Mouse (Mus musculus) kidney, adult 18-20 months (tissue): ENCODE measurements around the gene Ppbp.
"Not testable (repeated sequence)": the region's sequence is repeated elsewhere in the genome, so short reads cannot be mapped to it uniquely, and the experiment has no call there.

Source experiments
- DNase-seq: peaks from one replicate; pipeline ENCODE4 v3.0.0; 2021

Ppbp gene

GRCm38 (mm10) chr5:90788114-90788513 lies 19.8 kb downstream of the Ppbp start:
- DNase-seq, result no peak

GRCm38 (mm10) chr5:90789306-90790073 lies 21.2 kb downstream of the Ppbp start:
- DNase-seq, result no peak

GRCm38 (mm10) chr5:90790074-90790502 lies 21.8 kb downstream of the Ppbp start:
- DNase-seq, result no peak

- DNase-seq, result no peak
Measured at GRCm38 (mm10) chr5:90794195-90794625, 25.9 kb downstream of the Ppbp start, which contains the start of gene Cxcl15. Gene Cxcl15, plus strand, starts transcription at chr5:90794534.

- not testable (repeated sequence) for DNase-seq
Measured at GRCm38 (mm10) chr5:90795392-90795791, 27.1 kb downstream of the Ppbp start.

GRCm38 (mm10) chr5:90804574-90804973 lies 36.3 kb downstream of the Ppbp start:
- no peak for DNase-seq

GRCm38 (mm10) chr5:90806050-90806449 lies 37.7 kb downstream of the Ppbp start:
- no peak for DNase-seq

GRCm38 (mm10) chr5:90807176-90807950 lies 39.0 kb downstream of the Ppbp start:
- no peak for DNase-seq
